Mouse (Mus musculus) midbrain, embryonic 11.5 days (tissue): ENCODE measurements at regions not wholly inside any gene's neighbourhood (a gene's known extent, or its start where the extent isn't known, plus 50 kb on each side); places are given as distances from the start of the nearest gene placed in this dataset.

Experiments
- ATAC-seq: fragments of 200-750 bp; cut with Nextera tagmentation; 2 replicates; pipeline ENCODE4 v1.8.0; 2017; ENCODE audit warnings: moderate TSS enrichment, moderate library complexity; ENCODE audit not compliant: low FRiP score
- DNase-seq: peaks from one replicate; pipeline ENCODE4 v3.0.0; 2015; ENCODE audit warnings: low spot score; ENCODE audit errors: missing footprints
- H3K27ac ChIP-seq: fragments of 300-500 bp; sonication (generic); 2 replicates; pipeline ENCODE4 v1.5.1; 2014; ENCODE audit warnings: low read depth, low read length
- H3K27me3 ChIP-seq: fragments of 300-500 bp; sonication (generic); 2 replicates; pipeline ENCODE4 v1.6.1; 2014; ENCODE audit warnings: mild to moderate bottlenecking, low read length, moderate library complexity, mixed read lengths; ENCODE audit not compliant: control insufficient read depth, insufficient read depth
- H3K36me3 ChIP-seq: fragments of 300-500 bp; sonication (generic); 2 replicates; pipeline ENCODE4 v1.6.1; 2014; ENCODE audit warnings: mild to moderate bottlenecking, low read length, moderate library complexity, mixed read lengths; ENCODE audit not compliant: control insufficient read depth, insufficient read depth
- H3K4me1 ChIP-seq: fragments of 300-500 bp; sonication (generic); 2 replicates; pipeline ENCODE4 v1.6.1; 2014; ENCODE audit warnings: low read length; ENCODE audit not compliant: control insufficient read depth, insufficient read depth
- H3K4me2 ChIP-seq: fragments of 300-500 bp; sonication (generic); 2 replicates; pipeline ENCODE4 v1.6.1; 2014; ENCODE audit warnings: mild to moderate bottlenecking, moderate library complexity
- H3K4me3 ChIP-seq: fragments of 300-500 bp; sonication (generic); 2 replicates; pipeline ENCODE4 v1.5.1; 2014; ENCODE audit warnings: low read depth, low read length
- H3K9ac ChIP-seq: fragments of 300-500 bp; sonication (generic); 2 replicates; pipeline ENCODE4 v1.6.1; 2014; ENCODE audit warnings: low read length
- H3K9me3 ChIP-seq: fragments of 300-500 bp; sonication (generic); 2 replicates; pipeline ENCODE4 v1.6.1; 2016; ENCODE audit warnings: low read length; ENCODE audit not compliant: control insufficient read depth
- WGBS: fragments of 180-500 bp; shearing (Covaris S2); extraction: QIAGEN DNeasy Blood & Tissue Kit; methylation state at CpG from one replicate; pipeline ENCODE4 v1.1.7; 2014; 5-methylcytosine and 5-hydroxymethylcytosine counted together

GRCm38 (mm10) chr9:17454397-17454796 is 837.5 kb upstream of the Chordc1 start:
- WGBS, result 75% methylated on average over 2 of the region's 2 CpGs
- H3K9me3 ChIP-seq, result no peaks in the 10 kb centered on the region
- H3K9ac ChIP-seq, result no peak overlapping the region
- H3K27me3 ChIP-seq, result no peaks in the 10 kb centered on the region
- no peaks in the 10 kb centered on the region for H3K36me3 ChIP-seq
- ATAC-seq (no peak), DNase-seq (no peak)
- H3K4me1 ChIP-seq, result no peaks in the 10 kb centered on the region
- no peak overlapping the region for H3K4me2 ChIP-seq
- H3K27ac ChIP-seq, result no peak overlapping the region
- no peak overlapping the region for H3K4me3 ChIP-seq

- no peak for ATAC-seq
- WGBS, result 82% methylated on average over 2 of the region's 2 CpGs
- no peaks in the 10 kb centered on the region for H3K4me1 ChIP-seq
Measured at GRCm38 (mm10) chr9:17466379-17466778, 825.5 kb upstream of the Chordc1 start.

GRCm38 (mm10) chr9:17484701-17485422 is 807.1 kb upstream of the Chordc1 start:
- H3K36me3 ChIP-seq, result no peaks in the 10 kb centered on the region
- no peaks in the 10 kb centered on the region for H3K27me3 ChIP-seq
- ATAC-seq (no peak), DNase-seq (no peak)
- H3K4me1 ChIP-seq, result no peaks in the 10 kb centered on the region
- WGBS, result 88% methylated on average over 3 of the region's 3 CpGs
- H3K9ac ChIP-seq, result no peak overlapping the region
- H3K27ac ChIP-seq, result no peak overlapping the region
- H3K4me2 ChIP-seq, result no peak overlapping the region
- no peaks in the 10 kb centered on the region for H3K9me3 ChIP-seq
- no peak overlapping the region for H3K4me3 ChIP-seq

More at GRCm38 (mm10) chr9:17466379-17466778, 825.5 kb upstream of the Chordc1 start:
- Histone ChIP-seq H3K4me3 (no peak overlapping the region), H3K9me3 (no peaks in the 10 kb centered on the region), H3K9ac (no peak overlapping the region), H3K36me3 (no peaks in the 10 kb centered on the region), H3K27me3 (no peaks in the 10 kb centered on the region), H3K4me2 (no peak overlapping the region), H3K27ac (no peak overlapping the region)
- DNase-seq, result no peak

- Histone ChIP-seq H3K4me1 (no peaks in the 10 kb centered on the region), H3K4me3 (no peak overlapping the region), H3K27ac (no peak overlapping the region), H3K4me2 (no peak overlapping the region), H3K36me3 (no peaks in the 10 kb centered on the region), H3K9me3 (no peaks in the 10 kb centered on the region), H3K27me3 (no peaks in the 10 kb centered on the region), H3K9ac (no peak overlapping the region)
- ATAC-seq, result no peak
- WGBS, result 78% methylated on average over 7 of the region's 7 CpGs
- DNase-seq, result no peak
Measured at GRCm38 (mm10) chr9:17500161-17500756, 791.7 kb upstream of the Chordc1 start.

GRCm38 (mm10) chr9:17508744-17509143 is 783.2 kb upstream of the Chordc1 start:
- no peak for DNase-seq
- Histone ChIP-seq H3K27ac (no peak overlapping the region), H3K4me2 (no peak overlapping the region), H3K27me3 (no peaks in the 10 kb centered on the region), H3K9me3 (no peaks in the 10 kb centered on the region), H3K36me3 (no peaks in the 10 kb centered on the region), H3K4me3 (no peak overlapping the region), H3K4me1 (no peaks in the 10 kb centered on the region), H3K9ac (no peak overlapping the region)
- WGBS, result 69% methylated on average over 5 of the region's 5 CpGs
- no peak for ATAC-seq

- H3K27me3 ChIP-seq, result no peaks in the 10 kb centered on the region
- 70% methylated on average over 1 of the region's 1 CpGs for WGBS
Measured at GRCm38 (mm10) chr9:17556186-17556585, 735.7 kb upstream of the Chordc1 start.

GRCm38 (mm10) chr9:17557611-17558370 is 734.1 kb upstream of the Chordc1 start:
- Histone ChIP-seq H3K4me1 (no peaks in the 10 kb centered on the region), H3K4me2 (no peak overlapping the region), H3K36me3 (no peaks in the 10 kb centered on the region), H3K27ac (no peak overlapping the region), H3K27me3 (no peaks in the 10 kb centered on the region), H3K9ac (no peak overlapping the region), H3K9me3 (no peaks in the 10 kb centered on the region), H3K4me3 (no peak overlapping the region)
- ATAC-seq (no peak), DNase-seq (no peak)
- WGBS, result 89% methylated on average over 5 of the region's 5 CpGs

More at GRCm38 (mm10) chr9:17556186-17556585, 735.7 kb upstream of the Chordc1 start:
- Histone ChIP-seq H3K9me3 (no peaks in the 10 kb centered on the region), H3K4me2 (no peak overlapping the region), H3K27ac (no peak overlapping the region), H3K4me3 (no peak overlapping the region), H3K36me3 (no peaks in the 10 kb centered on the region), H3K9ac (no peak overlapping the region), H3K4me1 (no peaks in the 10 kb centered on the region)
- DNase-seq (no peak), ATAC-seq (no peak)

- Histone ChIP-seq H3K27me3 (no peaks in the 10 kb centered on the region), H3K4me1 (no peaks in the 10 kb centered on the region), H3K36me3 (no peaks in the 10 kb centered on the region), H3K9me3 (no peaks in the 10 kb centered on the region), H3K4me2 (no peak overlapping the region), H3K9ac (no peak overlapping the region), H3K27ac (no peak overlapping the region), H3K4me3 (no peak overlapping the region)
- WGBS, result 75% methylated on average over 3 of the region's 3 CpGs
- ATAC-seq (peak; percentile 65; the same call in 1 of the 2 replicates), DNase-seq (no peak)
Measured at GRCm38 (mm10) chr9:17567784-17568518, 724.0 kb upstream of the Chordc1 start.
